Mouse (Mus musculus) liver, embryonic 14.5 days (tissue): ENCODE measurements around the gene Ptprs. TPM values are rescaled to one million over a fixed set of nuclear protein-coding genes. Genes with fewer than 3 reads are reported as not detected.

Experiments used
- ATAC-seq: fragments of 200-750 bp; cut with Nextera tagmentation; 2 replicates; pipeline ENCODE4 v1.8.0; 2017; ENCODE audit warnings: moderate number of reproducible peaks, mild to moderate bottlenecking, moderate library complexity; ENCODE audit not compliant: insufficient read depth
- DNase-seq, 3 experiments: peaks; one replicate each; pipeline ENCODE4 v3.0.0-alpha.2; 2012 to 2013; ENCODE audit warnings: low read depth in 3 of 3, low spot score in 3 of 3
- H3K27ac ChIP-seq: fragments of 300-500 bp; sonication (generic); 2 replicates; pipeline ENCODE4 v1.5.1; 2014; ENCODE audit warnings: moderate library complexity, mild to moderate bottlenecking, control low read depth, inconsistent platforms
- H3K27me3 ChIP-seq: fragments of 300-500 bp; sonication (generic); 2 replicates; pipeline ENCODE4 v1.6.1; 2014; ENCODE audit warnings: mild to moderate bottlenecking, low read length, moderate library complexity; ENCODE audit not compliant: control insufficient read depth, insufficient read depth
- H3K36me3 ChIP-seq: fragments of 300-500 bp; sonication (generic); replicated peaks from 2 replicates; pipeline ENCODE4 v1.6.1; 2014; ENCODE audit warnings: low read depth; ENCODE audit not compliant: control insufficient read depth, insufficient read depth
- H3K4me1 ChIP-seq, 2 experiments: fragments of 200-500 bp in 1 of 2; fragments of 300-500 bp in 1 of 2; sonication (generic) in 1 of 2; replicated peaks; 2 replicates each; pipeline ENCODE4 v1.6.1; 2012 to 2014; ENCODE audit warnings: antibody characterized with exemption in 1 of 2, inconsistent platforms in 1 of 2, low read length in 1 of 2; ENCODE audit not compliant: control insufficient read depth in 2 of 2, insufficient read depth in 2 of 2
- H3K4me2 ChIP-seq: fragments of 300-500 bp; sonication (generic); 2 replicates; pipeline ENCODE4 v1.6.1; 2014; ENCODE audit warnings: low read depth, mild to moderate bottlenecking, control low read depth, moderate library complexity
- H3K4me3 ChIP-seq, 2 experiments: fragments of 200-500 bp in 1 of 2; fragments of 300-500 bp in 1 of 2; sonication (generic) in 1 of 2; 2 replicates each; pipeline ENCODE4 v1.5.1; 2012 to 2014; ENCODE audit warnings: low read depth in 2 of 2, low read length in 2 of 2, mild to moderate bottlenecking in 2 of 2, control low read depth in 1 of 2, inconsistent platforms in 1 of 2, moderate library complexity in 1 of 2; ENCODE audit not compliant: insufficient read depth in 1 of 2
- H3K9ac ChIP-seq: fragments of 300-500 bp; sonication (generic); replicated peaks from 2 replicates; pipeline ENCODE4 v1.6.1; 2014; ENCODE audit warnings: mild to moderate bottlenecking, control low read depth, moderate library complexity
- H3K9me3 ChIP-seq: fragments of 300-500 bp; sonication (generic); 2 replicates; pipeline ENCODE4 v1.6.1; 2016; ENCODE audit warnings: low read length, mixed read lengths; ENCODE audit not compliant: control insufficient read depth
- CTCF ChIP-seq: IDR thresholded peaks from 2 replicates; pipeline ENCODE4 v1.5.1; 2016; ENCODE audit warnings: antibody characterized with exemption, low read depth, control low read depth
- EP300 ChIP-seq: IDR thresholded peaks from 2 replicates; pipeline ENCODE4 v1.6.1; 2016; ENCODE audit warnings: antibody characterized with exemption, low read depth
- WGBS: fragments of 180-500 bp; shearing (Covaris S2); extraction: QIAGEN DNeasy Blood & Tissue Kit; methylation state at CpG from one replicate; pipeline ENCODE4 v1.1.7; 2014; ENCODE audit not compliant: insufficient replicate concordance; 5-methylcytosine and 5-hydroxymethylcytosine counted together
- polyA plus RNA-seq, 2 experiments: library from polyadenylated mRNA; depleted of rRNA in 1 of 2; stranded (reverse) in 1 of 2; unstranded in 1 of 2; fragments of >200 nt; fragmentation: Nextera tagmentation in 1 of 2; extraction: Ambion mirVana in 1 of 2; gene quantifications; 2 replicates each; pipeline versions ENCODE4 v1.2.1 to v1.2.3; 2012 to 2014

Gene Ptprs
- polyA plus RNA-seq, 2 experiments, result 3.8 to 17.7 TPM

GRCm38 (mm10) chr17:56381183-56381582 is 95.1 kb downstream of the Ptprs start:
- TF ChIP-seq CTCF (no peak), EP300 (no peak)
- H3K27me3 ChIP-seq, result no peaks in the 10 kb centered on the region
- DNase-seq, result no peak
- H3K4me3 ChIP-seq, result no peak overlapping the region
- H3K4me2 ChIP-seq, result no peak overlapping the region
- H3K9me3 ChIP-seq, result no peaks in the 10 kb centered on the region
- no peak overlapping the region for H3K9ac ChIP-seq
- no peaks in the 10 kb centered on the region for H3K36me3 ChIP-seq
- H3K27ac ChIP-seq, result no peak overlapping the region
- no peaks in the 10 kb centered on the region for H3K4me1 ChIP-seq
- no peak for ATAC-seq
- 80% methylated on average over 5 of the region's 5 CpGs for WGBS

DNA sequence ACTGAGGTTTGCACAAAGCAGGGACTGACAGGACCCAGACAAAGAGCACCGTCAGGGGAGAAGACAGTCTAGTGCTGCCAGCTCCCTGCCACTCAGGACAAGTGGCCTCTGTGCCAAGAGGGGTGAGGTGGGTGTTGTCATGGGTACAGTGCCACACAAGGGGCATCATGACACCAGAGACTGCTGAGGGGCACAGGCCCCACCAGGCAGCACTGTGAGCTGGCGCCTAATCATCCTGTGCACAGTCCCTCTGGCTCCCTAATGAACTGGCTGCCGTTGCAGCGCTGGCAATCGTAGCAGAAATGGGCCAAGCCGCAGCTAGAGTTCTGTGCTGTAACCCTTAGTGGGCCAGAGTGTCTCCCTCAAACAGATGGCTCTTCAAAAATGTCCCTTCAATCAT is 96.0 kb downstream of the Ptprs start:
- ATAC-seq, result no peak

GRCm38 (mm10) chr17:56379281-56379834 is 96.9 kb downstream of the Ptprs start:
- H3K27ac ChIP-seq, result no peak overlapping the region
- ATAC-seq (no peak), DNase-seq (no peak)
- H3K9ac ChIP-seq, result no peak overlapping the region
- TF ChIP-seq EP300 (no peak), CTCF (no peak)
- H3K4me1 ChIP-seq, result no peaks in the 10 kb centered on the region
- no peak overlapping the region for H3K4me2 ChIP-seq
- no peaks in the 10 kb centered on the region for H3K27me3 ChIP-seq
- H3K36me3 ChIP-seq, result no peaks in the 10 kb centered on the region
- WGBS, result 63% methylated on average over 6 of the region's 6 CpGs
- H3K9me3 ChIP-seq, result no peaks in the 10 kb centered on the region
- no peak overlapping the region for H3K4me3 ChIP-seq

More for the DNA sequence above, 96.0 kb downstream of the Ptprs start:
- no peak for DNase-seq
- Histone ChIP-seq H3K4me2 (no peak overlapping the region), H3K27ac (no peak overlapping the region), H3K9me3 (no peaks in the 10 kb centered on the region), H3K4me3 (no peak overlapping the region), H3K4me1 (no peaks in the 10 kb centered on the region), H3K36me3 (no peaks in the 10 kb centered on the region), H3K9ac (no peak overlapping the region), H3K27me3 (no peaks in the 10 kb centered on the region)
- TF ChIP-seq EP300 (no peak), CTCF (no peak)
- WGBS, result 86% methylated on average over 6 of the region's 6 CpGs

DNA sequence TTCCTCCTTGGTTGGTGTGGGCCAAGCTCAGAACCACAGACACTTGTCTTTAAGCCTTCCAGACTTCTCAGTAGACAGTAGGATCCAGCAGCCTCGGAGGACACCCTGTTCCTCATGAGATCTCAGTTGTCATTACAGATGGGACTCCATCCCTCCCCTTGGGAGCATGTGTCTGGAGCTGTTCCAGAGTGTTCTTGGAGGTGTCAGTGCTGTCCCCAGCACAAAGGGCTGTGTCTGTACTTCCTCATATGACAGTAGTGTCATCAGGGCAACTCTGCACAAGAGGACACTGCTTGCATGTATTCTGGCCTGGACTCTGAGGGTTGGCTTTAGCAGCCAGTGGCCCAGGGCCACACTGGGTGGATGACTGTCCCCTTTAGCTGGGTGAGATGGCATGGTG is 101.4 kb downstream of the Ptprs start:
- WGBS, result 60% methylated on average over 1 of the region's 1 CpGs
- Histone ChIP-seq H3K9me3 (no peaks in the 10 kb centered on the region), H3K36me3 (no peaks in the 10 kb centered on the region), H3K9ac (no peak overlapping the region), H3K4me3 (no peak overlapping the region), H3K4me2 (no peak overlapping the region), H3K4me1 (no peaks in the 10 kb centered on the region; a peak in 1 of 4 replicates), H3K27ac (no peak overlapping the region), H3K27me3 (no peaks in the 10 kb centered on the region)
- TF ChIP-seq CTCF (no peak), EP300 (no peak)
- ATAC-seq, result no peak
- no peak for DNase-seq

- WGBS, result 70% methylated on average over 17 of the region's 17 CpGs
- ATAC-seq (no peak), DNase-seq (no peak)
Measured at GRCm38 (mm10) chr17:56373136-56374034, 102.9 kb downstream of the Ptprs start.

More at GRCm38 (mm10) chr17:56373136-56374034, 102.9 kb downstream of the Ptprs start:
- no peaks in the 10 kb centered on the region for H3K27me3 ChIP-seq
- no peak overlapping the region for H3K4me2 ChIP-seq
- no peak overlapping the region for H3K9ac ChIP-seq
- no peak for TF ChIP-seq CTCF
- TF ChIP-seq EP300, result no peak
- no peaks in the 10 kb centered on the region; a peak in 1 of 4 replicates for H3K4me1 ChIP-seq
- H3K4me3 ChIP-seq, result no peak overlapping the region
- no peaks in the 10 kb centered on the region for H3K36me3 ChIP-seq
- no peaks in the 10 kb centered on the region for H3K9me3 ChIP-seq
- no peak overlapping the region for H3K27ac ChIP-seq
